Mouse (Mus musculus) frontal cortex, postnatal 10 days (tissue): ENCODE data around the gene Plin3.

Experiments used
- DNase-seq, 2 experiments: peaks; one replicate each; pipeline ENCODE4 v3.0.0; 2022; ENCODE audit warnings: low spot score in 2 of 2, mixed read lengths in 1 of 2

Plin3 gene

GRCm38 (mm10) chr17:56251136-56251829, 41.4 kb downstream of the Plin3 start:
- peak in 1 of 2 experiments; percentile 51 for DNase-seq

GRCm38 (mm10) chr17:56245608-56246007, 47.1 kb downstream of the Plin3 start:
- DNase-seq: no peak

- peak in 1 of 2 experiments; percentile 70 for DNase-seq
These were observed 50.9 kb downstream of the Plin3 start for GRCm38 (mm10) chr17:56241541-56242401.

- DNase-seq: peak; percentile 84 to 90
These were observed 58.7 kb downstream of the Plin3 start for GRCm38 (mm10) chr17:56233818-56234469.

- no peak for DNase-seq
These were observed 59.3 kb downstream of the Plin3 start for GRCm38 (mm10) chr17:56233389-56233788.

GRCm38 (mm10) chr17:56229943-56230342, 62.7 kb downstream of the Plin3 start:
- peak; percentile 68 to 85 for DNase-seq
